Mouse (Mus musculus): ENCODE measurements around the gene Dclk1. TPM values are rescaled to one million over a fixed set of nuclear protein-coding genes. Genes with fewer than 3 reads are reported as not detected.

The Dclk1 gene
- total and polyA plus RNA-seq, 3 experiments: 1.2 to 5.6 (median 3.6) TPM

DNA sequence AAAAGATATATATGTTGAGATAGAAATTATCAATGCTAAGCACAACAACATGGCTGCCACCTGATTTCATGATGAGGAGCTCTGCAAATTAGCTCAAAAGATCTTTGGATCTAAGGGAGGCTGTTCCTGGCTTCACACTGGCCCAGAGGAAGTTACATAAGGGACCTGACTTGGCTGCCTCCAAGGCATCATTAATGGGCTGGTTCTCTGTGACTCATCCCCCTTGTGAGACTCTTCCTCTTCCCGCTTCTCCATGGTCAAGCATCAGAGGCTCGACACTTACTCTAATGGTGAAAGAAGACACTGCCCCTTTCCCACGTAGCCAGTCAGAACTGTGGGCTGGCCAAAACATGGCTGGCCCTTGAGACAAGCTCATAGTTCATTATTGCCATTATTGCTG, 209.7 kb downstream of the Dclk1 start:
- H3K9ac ChIP-seq (ENCODE audit: low read depth, low read length): no peak overlapping the region
- H3K4me3 ChIP-seq: no peak overlapping the region
- intact Hi-C loops (cut with DNase I): no loop called here
- H3K4me1 ChIP-seq (ENCODE audit: control insufficient read depth, insufficient read depth, low read length): peaks cover 1% of the 10 kb centered on the region; the same call in 1 of the 2 replicates
- no peaks in the 10 kb centered on the region for H3K79me2 ChIP-seq (replicated peaks; ENCODE audit: control insufficient read depth, insufficient read depth, low read length)
- no peaks in the 10 kb centered on the region for H3K27me3 ChIP-seq (ENCODE audit: control insufficient read depth, insufficient read depth, low read length)
- no peaks in the 10 kb centered on the region for H3K36me3 ChIP-seq (ENCODE audit: control insufficient read depth, insufficient read depth, low read length)
- WGBS: 65% methylated on average over 3 of the region's 3 CpGs
- TF ChIP-seq POLR2A (IDR thresholded peaks at IDR 0.05; ENCODE audit: insufficient read depth, low read depth, low read length) (no peak), CTCF (IDR thresholded peaks at IDR 0.05) (no peak), EP300 (IDR thresholded peaks at IDR 0.05; ENCODE audit: insufficient read depth, low read depth, low read length) (no peak)
- no peak overlapping the region for H3K27ac ChIP-seq
- DNase-seq: no peak

DNA sequence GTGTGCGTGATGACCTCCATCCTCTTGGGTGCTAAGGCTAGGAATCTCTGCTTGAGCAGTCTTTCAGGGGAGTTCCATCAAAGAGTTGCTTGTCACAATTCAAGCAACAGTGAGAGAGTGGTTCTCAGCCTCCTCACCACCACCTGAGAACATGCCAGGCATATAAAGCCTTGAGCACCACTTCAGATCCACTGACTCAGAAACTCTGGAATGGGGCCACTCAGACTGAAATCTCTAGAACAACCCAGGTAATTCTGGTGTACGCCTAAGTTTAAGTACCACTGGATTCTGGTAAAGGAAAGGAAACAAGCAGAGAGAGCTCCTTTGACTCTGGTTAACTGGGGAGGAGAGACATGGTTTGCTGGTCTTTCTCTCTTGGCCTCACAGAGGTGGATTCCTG, 210.3 kb downstream of the Dclk1 start:
- WGBS: 88% methylated on average over 2 of the region's 2 CpGs
- TF ChIP-seq POLR2A (IDR thresholded peaks at IDR 0.05; ENCODE audit: insufficient read depth, low read depth, low read length) (no peak), EP300 (IDR thresholded peaks at IDR 0.05; ENCODE audit: insufficient read depth, low read depth, low read length) (no peak), CTCF (IDR thresholded peaks at IDR 0.05) (no peak)

DNA sequence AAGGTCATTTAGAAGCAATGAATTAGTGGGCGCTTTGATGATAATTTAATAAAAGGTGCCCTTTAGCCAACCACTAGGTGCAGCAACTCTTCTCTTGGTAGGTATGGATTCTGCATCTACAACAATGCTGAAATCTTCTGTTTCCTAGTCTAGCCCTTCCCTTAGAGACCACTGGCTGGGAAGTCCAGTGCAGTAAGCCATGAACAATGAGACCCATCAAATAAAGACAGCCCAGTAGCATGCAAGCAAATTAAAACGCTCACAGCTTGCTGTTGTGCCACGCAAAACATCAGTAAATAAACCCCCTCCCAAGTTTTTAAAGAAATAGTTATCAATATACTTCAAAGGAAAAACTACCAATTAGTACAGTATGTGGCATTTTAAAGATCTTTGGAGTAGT, 218.9 kb downstream of the Dclk1 start:
- no peak for DNase-seq
- intact Hi-C loops (cut with DNase I): no loop called here
- no peak for TF ChIP-seq CTCF (IDR thresholded peaks at IDR 0.05)
- TF ChIP-seq POLR2A (IDR thresholded peaks at IDR 0.05; ENCODE audit: insufficient read depth, low read depth, low read length): no peak
- Histone ChIP-seq H3K36me3 (ENCODE audit: control insufficient read depth, insufficient read depth, low read length) (no peaks in the 10 kb centered on the region), H3K4me3 (no peak overlapping the region), H3K79me2 (replicated peaks; ENCODE audit: control insufficient read depth, insufficient read depth, low read length) (no peaks in the 10 kb centered on the region), H3K4me1 (ENCODE audit: control insufficient read depth, insufficient read depth, low read length) (no peaks in the 10 kb centered on the region), H3K27me3 (ENCODE audit: control insufficient read depth, insufficient read depth, low read length) (no peaks in the 10 kb centered on the region), H3K27ac (no peak overlapping the region), H3K9ac (ENCODE audit: low read depth, low read length) (no peak overlapping the region)
- WGBS: 73% methylated on average over 3 of the region's 3 CpGs

More for the DNA sequence above, 210.3 kb downstream of the Dclk1 start:
- no peaks in the 10 kb centered on the region for H3K36me3 ChIP-seq (ENCODE audit: control insufficient read depth, insufficient read depth, low read length)
- intact Hi-C loops (cut with DNase I): no loop called here
- H3K4me3 ChIP-seq: no peak overlapping the region
- no peak overlapping the region for H3K9ac ChIP-seq (ENCODE audit: low read depth, low read length)
- H3K27ac ChIP-seq: no peak overlapping the region
- peaks cover under 1% of the 10 kb centered on the region; the same call in 1 of the 2 replicates for H3K4me1 ChIP-seq (ENCODE audit: control insufficient read depth, insufficient read depth, low read length)
- DNase-seq: no peak
- H3K79me2 ChIP-seq (replicated peaks; ENCODE audit: control insufficient read depth, insufficient read depth, low read length): no peaks in the 10 kb centered on the region
- H3K27me3 ChIP-seq (ENCODE audit: control insufficient read depth, insufficient read depth, low read length): no peaks in the 10 kb centered on the region

DNA sequence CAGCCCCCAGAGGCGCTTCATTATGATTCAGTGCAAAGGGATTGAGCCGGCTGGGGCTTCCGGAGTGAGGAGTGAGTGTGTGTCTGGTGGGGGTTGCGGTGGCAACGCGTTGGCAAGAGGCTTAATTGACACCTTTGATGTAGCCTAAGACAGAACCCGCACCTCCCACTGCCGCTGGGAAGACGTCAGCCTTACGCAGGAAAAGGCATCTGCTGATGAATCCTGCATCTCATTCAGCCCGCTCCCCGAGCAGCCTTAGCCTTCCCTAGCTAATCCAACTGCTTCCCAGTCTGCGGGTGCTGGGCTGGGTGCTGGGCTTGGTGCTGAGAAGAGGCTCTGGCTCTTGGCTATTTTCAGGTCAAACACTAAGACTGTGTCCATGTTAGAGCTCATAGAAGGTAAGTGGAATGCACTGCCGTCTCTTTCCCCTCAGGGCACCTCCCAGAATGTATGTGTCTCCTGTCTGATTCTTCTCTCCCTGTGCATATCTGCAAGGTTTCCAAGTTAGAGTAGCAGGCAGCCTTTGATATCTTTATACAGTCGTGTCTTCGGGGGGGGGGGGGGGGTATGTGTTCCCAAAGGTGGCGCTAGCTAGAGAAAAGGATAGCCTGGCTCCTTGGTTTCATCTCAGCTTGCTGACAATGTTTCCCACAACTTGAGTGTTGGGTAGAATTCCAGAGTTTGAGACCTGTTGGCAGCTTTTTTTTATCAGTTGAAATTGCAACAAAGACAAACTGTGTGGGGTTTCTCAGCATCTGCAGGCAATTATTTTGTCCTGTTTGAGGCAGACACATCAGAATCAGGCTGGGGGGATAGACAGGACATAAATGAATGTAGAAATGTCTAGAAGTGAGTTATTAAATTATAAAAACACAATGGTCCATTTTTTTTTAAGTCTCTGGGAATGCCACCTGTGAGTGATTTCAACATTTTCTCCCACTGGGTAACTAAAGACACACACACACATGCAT, 219.8 kb downstream of the Dclk1 start:
- H3K79me2 ChIP-seq (replicated peaks; ENCODE audit: control insufficient read depth, insufficient read depth, low read length): no peaks in the 10 kb centered on the region
- no peaks in the 10 kb centered on the region for H3K27me3 ChIP-seq (ENCODE audit: control insufficient read depth, insufficient read depth, low read length)
- H3K9ac ChIP-seq (ENCODE audit: low read depth, low read length): no peak overlapping the region
- H3K4me3 ChIP-seq: no peak overlapping the region
- 4% methylated on average over 17 of the region's 17 CpGs for WGBS
- no peaks in the 10 kb centered on the region for H3K4me1 ChIP-seq (ENCODE audit: control insufficient read depth, insufficient read depth, low read length)
- H3K27ac ChIP-seq: no peak overlapping the region
- TF ChIP-seq EP300 (IDR thresholded peaks at IDR 0.05; ENCODE audit: insufficient read depth, low read depth, low read length): no peak
- no peak for TF ChIP-seq CTCF (IDR thresholded peaks at IDR 0.05)
- TF ChIP-seq POLR2A (IDR thresholded peaks at IDR 0.05; ENCODE audit: insufficient read depth, low read depth, low read length): no peak
- DNase-seq: no peak
- intact Hi-C loops (cut with DNase I): no loop called here
- H3K36me3 ChIP-seq (ENCODE audit: control insufficient read depth, insufficient read depth, low read length): no peaks in the 10 kb centered on the region

DNA sequence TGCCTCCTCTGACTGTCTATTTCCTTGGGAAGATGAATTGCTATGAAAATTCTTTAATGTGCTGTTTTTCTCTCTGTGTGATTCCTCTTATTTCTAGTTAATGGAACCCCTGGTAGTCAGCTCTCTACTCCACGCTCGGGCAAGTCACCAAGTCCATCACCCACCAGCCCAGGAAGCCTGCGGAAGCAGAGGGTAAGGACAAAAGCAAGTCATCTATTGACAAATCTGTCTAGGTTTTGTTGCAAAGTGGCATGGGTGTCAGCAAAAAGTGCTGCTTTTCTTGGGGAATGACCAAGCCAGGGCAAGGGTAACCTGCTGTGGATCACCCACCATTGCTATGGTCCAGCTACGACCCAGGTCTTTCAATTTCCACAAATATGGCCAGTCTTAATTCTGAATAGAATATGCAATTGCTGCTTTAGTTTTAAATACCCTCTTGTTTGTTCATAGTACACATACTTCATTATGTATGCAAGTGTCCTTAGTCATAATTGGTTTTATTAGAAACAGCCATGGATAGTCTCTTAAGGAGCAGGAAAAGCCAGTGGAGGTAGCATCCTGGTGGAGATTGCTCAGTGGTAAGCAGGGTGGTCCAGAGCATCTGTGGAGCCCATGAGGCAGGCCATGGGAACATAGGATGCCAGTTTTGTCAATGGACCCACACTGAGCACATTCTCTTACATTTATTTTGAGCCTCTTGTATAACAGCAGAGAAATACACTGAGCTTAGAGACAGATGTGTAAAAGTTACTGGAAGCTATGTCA, 220.9 kb downstream of the Dclk1 start:
- H3K9ac ChIP-seq (ENCODE audit: low read depth, low read length): no peak overlapping the region
- H3K27me3 ChIP-seq (ENCODE audit: control insufficient read depth, insufficient read depth, low read length): no peaks in the 10 kb centered on the region
- no peaks in the 10 kb centered on the region for H3K79me2 ChIP-seq (replicated peaks; ENCODE audit: control insufficient read depth, insufficient read depth, low read length)
- H3K4me3 ChIP-seq: no peak overlapping the region
- intact Hi-C loops (cut with DNase I): no loop called here
- H3K36me3 ChIP-seq (ENCODE audit: control insufficient read depth, insufficient read depth, low read length): no peaks in the 10 kb centered on the region
- TF ChIP-seq EP300 (IDR thresholded peaks at IDR 0.05; ENCODE audit: insufficient read depth, low read depth, low read length) (no peak), POLR2A (IDR thresholded peaks at IDR 0.05; ENCODE audit: insufficient read depth, low read depth, low read length) (no peak)
- H3K4me1 ChIP-seq (ENCODE audit: control insufficient read depth, insufficient read depth, low read length): no peaks in the 10 kb centered on the region
- H3K27ac ChIP-seq: no peak overlapping the region
- DNase-seq: no peak
- 97% methylated on average over 4 of the region's 4 CpGs for WGBS

DNA sequence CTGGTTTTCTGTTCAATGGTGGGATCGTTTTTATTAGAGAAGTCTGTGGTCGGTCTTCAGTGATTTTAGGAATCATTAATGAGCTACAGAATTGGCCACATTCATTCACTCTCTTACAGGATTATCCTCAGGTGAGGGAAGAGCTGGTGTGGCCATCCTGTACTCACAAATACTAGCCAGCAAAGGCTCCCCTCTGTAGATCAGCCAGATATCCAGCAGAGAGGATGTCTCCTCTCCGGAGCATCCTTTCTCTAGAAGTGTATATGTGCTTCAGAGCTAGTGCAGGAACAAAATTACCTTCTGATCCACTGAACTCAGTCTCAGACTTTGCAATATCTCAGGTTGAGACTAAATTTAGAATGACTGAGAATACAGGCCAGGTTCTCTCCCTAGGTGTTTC, 222.1 kb downstream of the Dclk1 start:
- Histone ChIP-seq H3K27ac (no peak overlapping the region), H3K79me2 (replicated peaks; ENCODE audit: control insufficient read depth, insufficient read depth, low read length) (no peaks in the 10 kb centered on the region), H3K4me3 (no peak overlapping the region), H3K27me3 (ENCODE audit: control insufficient read depth, insufficient read depth, low read length) (no peaks in the 10 kb centered on the region), H3K9ac (ENCODE audit: low read depth, low read length) (no peak overlapping the region), H3K4me1 (ENCODE audit: control insufficient read depth, insufficient read depth, low read length) (no peaks in the 10 kb centered on the region), H3K36me3 (ENCODE audit: control insufficient read depth, insufficient read depth, low read length) (no peaks in the 10 kb centered on the region)
- intact Hi-C loops (cut with DNase I): no loop called here
- WGBS: 77% methylated on average over 3 of the region's 3 CpGs
- no peak for DNase-seq
- TF ChIP-seq POLR2A (IDR thresholded peaks at IDR 0.05; ENCODE audit: insufficient read depth, low read depth, low read length) (no peak), EP300 (IDR thresholded peaks at IDR 0.05; ENCODE audit: insufficient read depth, low read depth, low read length) (no peak), CTCF (IDR thresholded peaks at IDR 0.05) (no peak)

All from heart, adult 2 months (tissue).